Mouse (Mus musculus) ovary, postnatal 14 days (tissue): ENCODE measurements at regions not wholly inside any gene's neighbourhood (a gene's known extent, or its start where the extent isn't known, plus 50 kb on each side); places are given as distances from the start of the nearest gene placed in this dataset.

Experiments used
- DNase-seq: peaks from one replicate; pipeline ENCODE4 v3.0.0; 2022; ENCODE audit warnings: low spot score

DNA sequence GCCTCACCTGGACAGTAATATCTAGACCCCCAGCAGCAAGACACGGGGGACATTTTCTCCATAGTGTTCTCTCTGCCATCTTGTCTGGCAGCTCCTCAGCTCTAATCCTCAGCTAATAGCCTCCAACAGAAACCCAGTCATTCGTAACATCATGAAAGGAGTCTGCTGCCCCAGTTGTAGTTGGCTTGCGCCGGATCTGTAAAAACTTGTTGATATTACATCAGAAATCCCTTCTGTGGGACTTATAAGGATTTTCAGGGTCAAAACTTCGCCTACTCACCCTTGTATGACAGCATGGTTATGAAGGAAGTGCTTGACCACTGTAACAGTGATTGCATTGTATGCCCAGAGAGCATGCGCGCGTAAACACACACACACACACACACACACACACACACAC is 96.8 kb upstream of the Fat1 start:
- DNase-seq, result no peak

- no peak for DNase-seq
These were observed 95.6 kb upstream of the Fat1 start for GRCm38 (mm10) chr8:44839504-44840209.

DNA sequence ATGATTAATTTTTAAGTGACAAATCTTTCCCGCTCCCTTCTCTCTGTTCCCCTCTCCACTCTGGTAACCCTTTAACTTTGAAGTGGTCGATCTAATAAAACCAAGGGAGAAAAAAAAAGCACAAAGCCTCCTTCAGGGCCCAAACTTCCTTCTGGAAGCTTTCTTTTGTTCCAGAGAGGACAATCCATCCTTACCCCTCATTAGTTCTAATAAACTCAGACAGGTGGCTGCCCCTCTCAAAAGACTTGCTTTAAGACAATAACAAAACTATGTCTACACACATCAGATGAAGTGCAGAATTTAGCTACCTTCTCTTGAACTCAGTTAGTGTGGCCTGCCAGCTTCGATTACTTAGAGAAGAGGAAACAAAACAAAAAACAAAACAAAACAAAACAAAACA is 94.6 kb upstream of the Fat1 start:
- DNase-seq, result no peak

DNA sequence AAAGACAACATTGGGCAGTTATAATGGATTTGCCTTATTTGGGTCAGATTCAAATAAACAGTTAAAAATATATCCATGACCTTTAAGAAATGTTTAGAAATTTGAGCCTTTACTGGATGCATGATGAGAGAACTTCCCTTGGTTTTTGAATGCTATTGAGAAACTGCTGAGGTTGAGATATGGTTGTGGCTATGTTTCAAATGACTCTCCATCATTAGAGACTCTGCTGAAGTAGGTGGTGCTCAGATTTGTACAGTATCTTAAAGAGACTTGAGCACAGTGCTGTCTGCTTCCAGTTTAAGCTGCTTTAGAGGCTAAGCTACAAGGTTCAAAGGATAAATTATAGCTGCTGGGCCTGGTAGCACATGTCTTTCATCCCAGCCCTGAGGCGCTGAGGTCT is 90.9 kb upstream of the Fat1 start:
- DNase-seq, result no peak

DNA sequence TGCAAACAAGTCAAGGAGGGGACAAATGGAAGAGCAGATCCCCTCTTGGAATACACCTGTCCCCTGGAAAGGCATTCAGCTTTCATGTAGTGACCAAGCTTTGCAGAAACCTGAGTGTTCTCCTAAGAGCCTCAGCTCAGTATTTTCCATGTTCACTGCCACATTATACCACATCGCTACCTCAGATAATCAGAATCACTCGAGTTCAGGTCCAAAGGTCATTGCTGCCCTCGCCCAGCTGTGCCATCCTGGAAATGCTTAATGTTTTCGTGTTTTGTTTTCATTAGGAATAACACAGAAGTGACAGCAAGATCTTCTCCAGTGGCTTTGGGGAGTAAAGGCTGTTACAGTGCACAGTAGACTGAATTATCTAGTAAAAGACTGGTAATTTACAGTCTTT is 83.0 kb upstream of the Fat1 start:
- DNase-seq, result no peak

- no peak for DNase-seq
These were observed 80.1 kb upstream of the Fat1 start for GRCm38 (mm10) chr8:44855115-44855514.

GRCm38 (mm10) chr8:44867202-44867601 is 68.0 kb upstream of the Fat1 start:
- DNase-seq, result no peak

GRCm38 (mm10) chr8:44867666-44868065 is 67.6 kb upstream of the Fat1 start:
- DNase-seq, result no peak

GRCm38 (mm10) chr8:44877066-44877465 is 58.2 kb upstream of the Fat1 start:
- no peak for DNase-seq

DNA sequence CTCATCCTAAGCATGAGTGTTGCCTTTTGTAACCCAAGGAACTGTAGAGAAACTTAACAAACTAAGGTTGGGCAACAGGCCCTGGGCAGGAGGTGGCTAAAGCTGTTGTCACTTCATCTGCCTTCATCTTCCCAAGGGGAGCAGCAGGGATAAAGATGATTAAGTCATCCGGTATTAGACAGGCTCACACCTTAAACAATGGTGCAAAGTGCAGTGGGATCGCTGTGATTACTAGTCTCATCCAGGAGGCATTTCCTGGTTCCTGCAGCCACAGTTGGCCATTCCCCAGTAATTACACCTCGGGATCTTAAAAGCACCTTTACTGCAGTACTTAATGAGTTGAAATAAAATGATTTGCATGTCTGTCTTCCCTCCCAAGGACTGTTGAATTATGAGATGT is 57.0 kb upstream of the Fat1 start:
- no peak for DNase-seq

GRCm38 (mm10) chr8:44879186-44879585 is 56.1 kb upstream of the Fat1 start:
- DNase-seq, result no peak

DNA sequence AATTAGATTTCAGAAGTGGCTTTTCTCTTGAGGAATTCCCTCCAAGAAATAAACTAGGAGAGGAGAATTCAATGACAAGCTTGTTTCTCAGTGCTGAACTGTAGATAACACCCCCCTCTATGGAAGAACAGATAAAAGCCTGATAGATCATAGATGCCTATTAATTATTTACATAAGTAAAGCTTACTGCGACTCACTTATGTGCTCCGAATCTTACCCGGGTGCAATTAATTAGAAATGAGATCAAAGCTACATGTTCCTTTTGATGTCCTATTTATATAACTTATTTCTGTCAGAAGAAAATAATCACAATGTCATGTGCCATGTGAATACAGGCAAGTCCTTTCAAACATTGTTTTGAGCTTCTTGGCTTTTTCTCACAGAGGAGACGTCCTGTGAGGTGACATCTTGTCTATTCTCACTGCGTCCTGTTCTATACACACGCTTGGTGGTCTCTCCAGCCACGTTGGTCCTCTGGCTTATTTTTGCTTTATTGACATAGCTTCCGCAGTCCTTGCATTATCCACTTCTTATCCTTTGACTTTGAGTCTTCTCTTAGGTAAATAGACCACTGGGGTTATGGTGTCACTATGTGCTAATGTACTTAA is 50.7 kb upstream of the Fat1 start:
- DNase-seq, result no peak
